In the genomic region with DNA sequence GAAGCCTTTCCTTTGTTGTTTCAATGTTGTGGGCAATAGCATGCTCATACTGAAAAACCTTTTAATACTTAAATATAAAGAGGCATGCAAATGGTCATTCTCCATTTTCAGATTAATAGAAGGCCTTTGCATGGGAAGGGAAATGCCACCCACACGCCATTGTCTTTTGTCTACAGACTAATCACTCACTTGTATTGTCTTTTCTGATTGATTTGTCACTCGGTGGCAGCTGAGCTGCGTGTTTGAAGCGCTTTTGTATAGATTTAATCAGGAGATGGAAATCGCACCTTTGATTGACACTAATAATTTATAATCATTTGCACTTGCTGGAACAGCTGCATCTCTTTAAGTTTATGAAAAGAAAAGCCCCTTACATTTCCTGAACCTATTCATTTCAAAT, we compare ENCODE assay signal across 29 mouse cellular contexts.
DNase-seq lines count a peak whose midpoint lies in the region; ATAC-seq lines count a peak whose summit lies in the region.
"Had no signal": no experiment of that assay in that cellular context is flagged by ENCODE, and none has a peak within 500 bp of the region (broad histone marks: within the 10 kb centered on the region; RNA-seq: fewer than 3 reads in every experiment).

No protein-coding gene starts in this region.

- H3K4me2 ChIP-seq in forebrain, embryonic 11.5 days (ENCODE audit: low read depth, low read length, severe bottlenecking): no peak overlapping the region
- H3K4me2 ChIP-seq in midbrain, embryonic 14.5 days (ENCODE audit: low read length): no peak overlapping the region
- no peak overlapping the region for H3K4me2 ChIP-seq in midbrain, embryonic 15.5 days
- no peak overlapping the region for H3K4me2 ChIP-seq in forebrain, embryonic 14.5 days (ENCODE audit: low read length)
- H3K4me2 ChIP-seq in heart, embryonic 12.5 days: no peak overlapping the region
- H3K4me2 ChIP-seq: embryonic facial prominence, embryonic 13.5 days; heart, embryonic 15.5 days; hindbrain, embryonic 14.5 days; kidney, embryonic 15.5 days; limb, embryonic 13.5 days; liver, embryonic 11.5 days; lung, embryonic 15.5 days had no signal

- no peaks in the 10 kb centered on the region for H3K36me3 ChIP-seq in forebrain, embryonic 11.5 days (ENCODE audit: control insufficient read depth, insufficient read depth, low read length)
- H3K36me3 ChIP-seq in forebrain, embryonic 10.5 days (replicated peaks): no peaks in the 10 kb centered on the region
- H3K36me3 ChIP-seq in midbrain, embryonic 14.5 days (ENCODE audit: control insufficient read depth, insufficient read depth, low read length): no peaks in the 10 kb centered on the region
- H3K36me3 ChIP-seq in midbrain, embryonic 15.5 days (replicated peaks): no peaks in the 10 kb centered on the region
- no peaks in the 10 kb centered on the region for H3K36me3 ChIP-seq in forebrain, embryonic 14.5 days (ENCODE audit: control insufficient read depth, insufficient read depth, low read length)
- H3K36me3 ChIP-seq in heart, embryonic 12.5 days: no peaks in the 10 kb centered on the region
- H3K36me3 ChIP-seq: embryonic facial prominence, embryonic 13.5 days; heart, embryonic 15.5 days; kidney, embryonic 15.5 days; limb, embryonic 13.5 days; lung, embryonic 15.5 days had no signal

- ATAC-seq in forebrain, embryonic 11.5 days (replicated peaks; ENCODE audit: low FRiP score): peak; percentile 66; the same call in 1 of the 2 replicates
- ATAC-seq in midbrain, embryonic 14.5 days (ENCODE audit: low FRiP score, low TSS enrichment): no peak
- ATAC-seq in midbrain, embryonic 15.5 days (replicated peaks): no peak
- ATAC-seq in forebrain, embryonic 14.5 days: peak; percentile 75
- no peak for ATAC-seq in heart, embryonic 12.5 days (ENCODE audit: insufficient number of reproducible peaks, low FRiP score)
- ATAC-seq: CD4-positive, CD25-positive, alpha-beta regulatory T cell, adult 4 months; inflammation-experienced regulatory T-cells, adult 6 months; midbrain, embryonic 16.5 days had no signal

- no peaks in the 10 kb centered on the region for H3K4me1 ChIP-seq in forebrain, embryonic 11.5 days (replicated peaks; ENCODE audit: control insufficient read depth, insufficient read depth, low read length)
- peaks cover 5% of the 10 kb centered on the region; the same call in 1 of the 2 replicates for H3K4me1 ChIP-seq in forebrain, embryonic 10.5 days
- H3K4me1 ChIP-seq in midbrain, embryonic 14.5 days (ENCODE audit: control insufficient read depth, insufficient read depth, low read length): 0 out of 2 replicates have a peak, but pooled peaks cover 4% of the 10 kb centered on the region
- peaks cover 4% of the 10 kb centered on the region; the same call in 1 of the 2 replicates for H3K4me1 ChIP-seq in midbrain, embryonic 15.5 days
- no peaks in the 10 kb centered on the region for H3K4me1 ChIP-seq in forebrain, embryonic 14.5 days (ENCODE audit: control insufficient read depth, insufficient read depth, low read length)
- H3K4me1 ChIP-seq in heart, embryonic 12.5 days (replicated peaks): no peaks in the 10 kb centered on the region
- H3K4me1 ChIP-seq: embryonic facial prominence, embryonic 13.5 days; heart, embryonic 15.5 days; kidney, embryonic 15.5 days; limb, embryonic 13.5 days; lung, embryonic 15.5 days had no signal

- H3K9ac ChIP-seq in forebrain, embryonic 11.5 days (ENCODE audit: low read length): no peak overlapping the region
- no peak overlapping the region for H3K9ac ChIP-seq in midbrain, embryonic 14.5 days (replicated peaks; ENCODE audit: low read length)
- H3K9ac ChIP-seq in midbrain, embryonic 15.5 days: no peak overlapping the region
- no peak overlapping the region for H3K9ac ChIP-seq in forebrain, embryonic 14.5 days (ENCODE audit: low read length)
- no peak overlapping the region for H3K9ac ChIP-seq in heart, embryonic 12.5 days
- H3K9ac ChIP-seq: embryonic facial prominence, embryonic 13.5 days; heart, embryonic 15.5 days; hindbrain, embryonic 14.5 days; kidney, embryonic 15.5 days; limb, embryonic 13.5 days; lung, embryonic 15.5 days had no signal

- no peaks in the 10 kb centered on the region for H3K9me3 ChIP-seq in forebrain, embryonic 11.5 days (ENCODE audit: control insufficient read depth, low read length)
- H3K9me3 ChIP-seq in forebrain, embryonic 10.5 days: no peaks in the 10 kb centered on the region
- no peaks in the 10 kb centered on the region for H3K9me3 ChIP-seq in midbrain, embryonic 14.5 days (ENCODE audit: control insufficient read depth, low read length)
- H3K9me3 ChIP-seq in midbrain, embryonic 15.5 days: no peaks in the 10 kb centered on the region
- no peaks in the 10 kb centered on the region for H3K9me3 ChIP-seq in forebrain, embryonic 14.5 days (replicated peaks; ENCODE audit: control insufficient read depth, low read length)
- 0 out of 2 replicates have a peak, but pooled peaks cover 3% of the 10 kb centered on the region for H3K9me3 ChIP-seq in heart, embryonic 12.5 days (replicated peaks)
- H3K9me3 ChIP-seq: embryonic facial prominence, embryonic 13.5 days; heart, embryonic 15.5 days; kidney, embryonic 15.5 days; limb, embryonic 13.5 days; lung, embryonic 15.5 days had no signal

- H3K4me3 ChIP-seq in forebrain, embryonic 11.5 days (ENCODE audit: low read depth, low read length): no peak overlapping the region
- H3K4me3 ChIP-seq in forebrain, embryonic 10.5 days: no peak overlapping the region
- H3K4me3 ChIP-seq in midbrain, embryonic 14.5 days (replicated peaks; ENCODE audit: low read depth, low read length): no peak overlapping the region
- H3K4me3 ChIP-seq in midbrain, embryonic 15.5 days: no peak overlapping the region
- H3K4me3 ChIP-seq in forebrain, embryonic 14.5 days (ENCODE audit: low read depth, low read length): no peak overlapping the region
- H3K4me3 ChIP-seq in heart, embryonic 12.5 days: no peak overlapping the region
- H3K4me3 ChIP-seq: embryonic facial prominence, embryonic 13.5 days; heart, embryonic 15.5 days; kidney, embryonic 15.5 days; layer of hippocampus, adult 2 months; left cerebral cortex, adult 2 months; limb, embryonic 13.5 days; lung, embryonic 15.5 days; myocyte had no signal

- 21% methylated on average over 5 of the region's 5 CpGs for WGBS in forebrain, embryonic 11.5 days
- 49% methylated on average over 5 of the region's 5 CpGs for WGBS in forebrain, embryonic 10.5 days
- 14% methylated on average over 5 of the region's 5 CpGs for WGBS in midbrain, embryonic 14.5 days
- WGBS in midbrain, embryonic 15.5 days: 14% methylated on average over 5 of the region's 5 CpGs
- WGBS in forebrain, embryonic 14.5 days: 2% methylated on average over 5 of the region's 5 CpGs
- 70% methylated on average over 5 of the region's 5 CpGs for WGBS in heart, embryonic 12.5 days

- DNase-seq in forebrain, embryonic 11.5 days (ENCODE audit: low spot score): no peak
- DNase-seq in forebrain, embryonic 10.5 days (ENCODE audit: extremely low spot score, low spot score): no peak
- no peak for DNase-seq in midbrain, embryonic 14.5 days
- peak; percentile 72 for DNase-seq in forebrain, embryonic 14.5 days (ENCODE audit: low spot score)
- peak; percentile 60 for DNase-seq in retina, embryonic 14.5 days (ENCODE audit: low spot score)
- no peak for DNase-seq in spleen, adult 12 weeks (ENCODE audit: low spot score)
- DNase-seq: adrenal gland, postnatal 14 days; cerebellum, adult 11-12 months; cerebellum, adult 9-11 months; gastrocnemius, postnatal 10 days; kidney, adult 11 months; kidney, postnatal 36 days; right cerebral cortex, adult 18-20 months; thymus, postnatal 4 days had no signal

- no peaks in the 10 kb centered on the region for H3K27me3 ChIP-seq in forebrain, embryonic 11.5 days (ENCODE audit: control insufficient read depth, insufficient read depth, low read length)
- H3K27me3 ChIP-seq in forebrain, embryonic 10.5 days (ENCODE audit: poor library complexity, severe bottlenecking): no peaks in the 10 kb centered on the region
- H3K27me3 ChIP-seq in midbrain, embryonic 14.5 days (ENCODE audit: control insufficient read depth, insufficient read depth, low read length): no peaks in the 10 kb centered on the region
- no peaks in the 10 kb centered on the region for H3K27me3 ChIP-seq in midbrain, embryonic 15.5 days (replicated peaks)
- H3K27me3 ChIP-seq in forebrain, embryonic 14.5 days (replicated peaks; ENCODE audit: control insufficient read depth, insufficient read depth, low read length): no peaks in the 10 kb centered on the region
- no peaks in the 10 kb centered on the region for H3K27me3 ChIP-seq in heart, embryonic 12.5 days (replicated peaks)
- H3K27me3 ChIP-seq: embryonic facial prominence, embryonic 13.5 days; heart, embryonic 15.5 days; kidney, embryonic 15.5 days; limb, embryonic 13.5 days; lung, embryonic 15.5 days had no signal

- H3K27ac ChIP-seq in forebrain, embryonic 11.5 days (ENCODE audit: low read depth, low read length): no peak overlapping the region
- H3K27ac ChIP-seq in forebrain, embryonic 10.5 days: no peak overlapping the region
- H3K27ac ChIP-seq in midbrain, embryonic 14.5 days (replicated peaks; ENCODE audit: low read depth, low read length): 0 out of 2 replicates have a peak overlapping the region, but pooled peaks have one; percentile 20
- H3K27ac ChIP-seq in midbrain, embryonic 15.5 days: no peak overlapping the region
- no peak overlapping the region for H3K27ac ChIP-seq in forebrain, embryonic 14.5 days (ENCODE audit: low read depth, low read length)
- H3K27ac ChIP-seq in heart, embryonic 12.5 days (ENCODE audit: poor library complexity, severe bottlenecking): no peak overlapping the region
- H3K27ac ChIP-seq: embryonic facial prominence, embryonic 13.5 days; heart, embryonic 15.5 days; hindbrain, embryonic 14.5 days; kidney, embryonic 15.5 days; layer of hippocampus, adult 2 months; left cerebral cortex, adult 2 months; limb, embryonic 13.5 days; lung, embryonic 15.5 days had no signal

Comparison
In these comparisons a context has a peak if more than half of its experiments do, and no peak if none do; other contexts are left out.
1. DNase-seq: peak in forebrain, embryonic 14.5 days (single experiment) and retina, embryonic 14.5 days (single experiment); none in forebrain, embryonic 11.5 days (single experiment), forebrain, embryonic 10.5 days (single experiment), midbrain, embryonic 14.5 days (single experiment) and spleen, adult 12 weeks (single experiment).
2. ATAC-seq: peak in forebrain, embryonic 11.5 days (single experiment) and forebrain, embryonic 14.5 days (single experiment); none in midbrain, embryonic 14.5 days (single experiment), midbrain, embryonic 15.5 days (single experiment) and heart, embryonic 12.5 days (single experiment).